Comparison of ENCODE assay signal across 9 mouse cellular contexts in the genomic region with DNA sequence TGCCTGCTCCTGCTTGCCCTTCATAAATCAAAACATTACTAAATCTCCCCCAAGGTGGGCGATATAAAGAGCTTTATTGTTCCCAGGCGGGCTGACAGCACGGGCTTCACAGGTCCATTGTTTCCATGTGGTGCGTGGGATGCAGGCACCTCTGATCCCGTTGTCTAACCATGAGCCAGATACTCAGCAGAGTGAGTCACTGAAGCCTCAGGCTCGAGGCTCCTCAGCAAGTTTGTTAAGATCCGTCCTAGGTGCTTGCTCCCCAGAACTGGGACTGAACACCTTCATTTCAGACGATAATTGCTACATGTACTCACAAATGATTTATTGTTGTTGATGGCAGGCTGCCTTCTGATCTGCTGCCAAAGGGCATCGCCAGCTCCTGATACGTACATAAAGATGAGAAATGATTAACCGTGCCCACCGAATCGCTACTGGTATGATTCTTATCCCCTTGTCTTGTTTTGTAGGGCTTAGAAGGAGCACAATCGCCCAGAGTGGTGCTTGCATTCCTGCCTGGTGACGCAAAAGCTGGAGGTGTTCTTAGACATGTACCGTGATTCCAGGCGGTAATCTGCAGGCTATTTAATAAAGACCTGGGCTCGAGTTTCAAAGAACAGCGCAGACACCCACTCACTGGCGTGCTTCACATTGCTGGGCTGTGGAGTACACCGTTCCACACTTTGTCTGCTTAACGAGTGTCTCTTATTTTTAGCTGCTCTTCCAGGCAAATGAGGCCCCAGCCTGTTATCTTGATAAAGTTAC.
DNase-seq lines count a peak whose midpoint lies in the region; ATAC-seq lines count a peak whose summit lies in the region.
"Had no signal": no experiment of that assay in that cellular context is flagged by ENCODE, and none has a peak within 500 bp of the region (broad histone marks: within the 10 kb centered on the region; RNA-seq: fewer than 3 reads in every experiment).

No protein-coding gene starts in this region.

- H3K27ac ChIP-seq in kidney, embryonic 16.5 days (ENCODE audit: low read length) = no peak overlapping the region

- H3K4me1 ChIP-seq in kidney, embryonic 16.5 days (ENCODE audit: insufficient read depth, low read length) = peaks cover 13% of the 10 kb centered on the region; the same call in 1 of the 2 replicates

- no peaks in the 10 kb centered on the region for H3K9me3 ChIP-seq in kidney, embryonic 16.5 days (ENCODE audit: low read length)

- no peak overlapping the region for H3K9ac ChIP-seq in kidney, embryonic 16.5 days (replicated peaks; ENCODE audit: low read length)

- no peak overlapping the region for H3K4me3 ChIP-seq in kidney, embryonic 16.5 days (ENCODE audit: low read length)

- peak; percentile 81; the same call in 1 of the 2 replicates for ATAC-seq in kidney, embryonic 16.5 days (ENCODE audit: low FRiP score, low TSS enrichment)
- no peak for ATAC-seq in megakaryocyte progenitor cell, adult 5-6 weeks (replicated peaks; ENCODE audit: poor library complexity)

- WGBS in kidney, embryonic 16.5 days = 29% methylated on average over 22 of the region's 22 CpGs

- H3K27me3 ChIP-seq in kidney, embryonic 16.5 days (ENCODE audit: insufficient read depth, low read length) = no peaks in the 10 kb centered on the region

- no peaks in the 10 kb centered on the region for H3K36me3 ChIP-seq in kidney, embryonic 16.5 days (ENCODE audit: insufficient read depth, low read length)

- DNase-seq in embryo, embryonic 11 days = peak; percentile 18
- DNase-seq in embryo, embryonic 9.5 days (ENCODE audit: extremely low spot score) = no peak
- peak; percentile 100 for DNase-seq in fat pad, adult 2 months (ENCODE audit: extremely low read depth, low read depth, low spot score)
- peak; percentile 82 for DNase-seq in lung, postnatal 36 days
- no peak for DNase-seq in thymus, postnatal 10 days (ENCODE audit: low spot score in 2 of 2)
- DNase-seq in yolk sac, embryonic 10.5 days (ENCODE audit: low spot score) = no peak
- DNase-seq: thymus, postnatal 14 days had no signal

- no peak overlapping the region; the same call in 1 of the 2 replicates for H3K4me2 ChIP-seq in kidney, embryonic 16.5 days (replicated peaks; ENCODE audit: low read depth, low read length)

Comparison
In these comparisons a context has a peak if more than half of its experiments do, and no peak if none do; other contexts are left out.
1. DNase-seq: peak in embryo, embryonic 11 days (single experiment), fat pad, adult 2 months (single experiment) and lung, postnatal 36 days (single experiment); none in embryo, embryonic 9.5 days (single experiment), thymus, postnatal 10 days (0 of 2) and yolk sac, embryonic 10.5 days (single experiment).